Mouse (Mus musculus): ENCODE data around the gene Fscb.

The Fscb gene

GRCm38 (mm10) chr12:64474590-64474989 lies at the start of gene Fscb:
TSS of gene Fscb (minus strand) at chr12:64474690.
- no peak for DNase-seq (ENCODE audit: low spot score)

GRCm38 (mm10) chr12:64516775-64517174 lies 42.3 kb upstream of the Fscb start:
- no peak for DNase-seq (ENCODE audit: low spot score)

- no peak for DNase-seq (ENCODE audit: low spot score)
These were observed 38.9 kb upstream of the Fscb start for GRCm38 (mm10) chr12:64513439-64513838.

GRCm38 (mm10) chr12:64497706-64498105 lies 23.2 kb upstream of the Fscb start:
- no peak for DNase-seq (ENCODE audit: low spot score)

GRCm38 (mm10) chr12:64473615-64474014 lies 875 bp downstream of the Fscb start:
- no peak for DNase-seq (ENCODE audit: low spot score)

GRCm38 (mm10) chr12:64473136-64473535 lies 1.4 kb downstream of the Fscb start:
- DNase-seq (ENCODE audit: low spot score), result no peak

GRCm38 (mm10) chr12:64455228-64455627 lies 19.3 kb downstream of the Fscb start:
- DNase-seq (ENCODE audit: low spot score), result no peak

- no peak for DNase-seq (ENCODE audit: low spot score)
These were observed 24.6 kb downstream of the Fscb start for GRCm38 (mm10) chr12:64449911-64450310.

GRCm38 (mm10) chr12:64436675-64437074 lies 37.8 kb downstream of the Fscb start:
- no peak for DNase-seq (ENCODE audit: low spot score)

Measured in ovary, postnatal 14 days (tissue).